Mouse (Mus musculus): ENCODE data around the gene Tmem59l.

The Tmem59l gene

DNA sequence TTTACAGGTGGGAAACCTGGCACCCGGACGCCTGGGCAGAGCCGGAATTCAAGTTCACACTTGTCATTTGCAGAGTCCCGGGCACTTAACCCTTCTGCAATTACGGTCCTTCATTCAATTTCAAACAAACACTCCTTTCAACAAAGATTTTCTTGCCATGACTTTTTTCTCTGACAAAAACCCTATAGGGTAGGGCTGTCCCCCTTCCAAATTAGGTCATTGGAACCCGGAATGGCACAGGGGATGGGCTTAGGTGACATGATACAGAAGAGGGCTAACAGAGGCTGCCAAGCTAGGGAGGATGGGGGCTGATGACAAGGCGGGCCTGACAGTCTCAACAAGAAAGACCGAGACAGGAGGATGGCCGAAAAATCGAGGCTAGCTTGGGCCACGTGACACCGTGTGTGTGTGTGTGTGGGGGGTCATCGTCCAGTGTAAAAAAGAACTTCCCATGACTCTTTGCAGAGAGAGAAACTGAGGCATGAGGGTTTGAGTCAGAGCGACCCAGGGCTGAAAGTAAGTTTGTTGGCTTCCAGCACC is 1.8 kb upstream of the Tmem59l start:
- DNase-seq (ENCODE audit: low spot score): no peak

DNA sequence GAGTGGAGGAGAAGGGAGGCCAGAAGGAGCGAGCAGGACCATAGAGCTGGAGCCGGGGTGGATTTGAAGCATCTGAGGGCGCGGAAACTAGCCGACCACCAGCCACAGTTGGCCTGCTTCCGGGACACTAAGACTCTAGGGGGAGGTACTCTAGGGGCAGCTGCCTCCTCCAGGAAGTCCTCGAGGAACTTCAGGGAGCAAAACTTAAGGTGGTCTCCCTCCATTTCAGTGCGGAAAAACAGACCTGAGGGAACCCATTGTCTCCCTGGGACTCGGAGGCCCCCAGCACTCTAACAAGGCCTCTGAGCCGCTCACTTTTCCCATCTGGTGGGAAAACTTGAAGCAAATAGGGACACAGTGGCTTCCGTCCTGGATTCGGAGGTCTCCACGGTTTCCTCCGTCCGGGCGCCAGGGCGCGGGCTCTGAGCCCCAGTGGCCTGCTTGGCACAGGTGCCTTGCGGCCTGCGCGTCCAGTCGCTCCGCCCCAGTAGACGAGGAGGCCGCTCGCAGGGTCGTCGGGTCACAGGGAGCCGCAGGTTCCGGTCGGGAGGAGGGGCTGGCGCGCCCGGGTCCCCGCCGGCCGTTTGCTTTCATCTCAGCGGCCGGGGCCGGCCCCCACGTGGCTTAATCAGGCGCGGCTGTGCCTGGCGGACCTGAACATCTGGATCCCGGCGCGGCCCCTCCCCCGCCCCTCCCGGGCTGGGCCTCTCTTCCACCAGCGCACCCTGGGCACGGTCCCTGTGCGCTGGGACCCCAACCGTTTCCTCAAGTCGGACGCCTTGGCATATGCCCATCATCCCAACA is 1.0 kb upstream of the Tmem59l start:
- peak; percentile 80 for DNase-seq (ENCODE audit: low spot score)

DNA sequence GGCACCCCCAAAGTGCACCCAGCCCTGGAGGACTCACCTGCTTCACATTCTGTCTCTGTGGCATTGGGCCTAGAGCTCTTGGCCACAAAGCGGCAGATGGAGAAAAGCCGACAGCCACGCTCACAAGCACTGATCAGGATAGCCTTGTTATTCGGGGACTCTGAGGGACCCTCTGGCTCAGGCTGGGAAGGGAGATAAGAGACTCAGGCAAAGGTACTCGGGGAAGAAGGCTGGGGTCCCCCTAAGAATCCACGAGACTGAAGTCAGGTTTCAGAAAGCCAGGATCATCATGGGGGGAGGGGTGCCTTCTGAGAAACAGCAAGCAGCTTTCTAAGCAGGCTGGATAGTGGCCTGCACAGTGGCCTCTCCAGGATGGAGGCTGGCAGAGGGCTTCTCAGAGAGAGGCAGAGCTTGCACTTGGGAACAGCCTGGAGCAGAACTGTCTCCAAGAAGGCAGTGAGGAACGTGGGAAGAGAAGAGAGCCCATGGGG is 922 bp downstream of the Tmem59l start:
- no peak for DNase-seq (ENCODE audit: low spot score)

DNA sequence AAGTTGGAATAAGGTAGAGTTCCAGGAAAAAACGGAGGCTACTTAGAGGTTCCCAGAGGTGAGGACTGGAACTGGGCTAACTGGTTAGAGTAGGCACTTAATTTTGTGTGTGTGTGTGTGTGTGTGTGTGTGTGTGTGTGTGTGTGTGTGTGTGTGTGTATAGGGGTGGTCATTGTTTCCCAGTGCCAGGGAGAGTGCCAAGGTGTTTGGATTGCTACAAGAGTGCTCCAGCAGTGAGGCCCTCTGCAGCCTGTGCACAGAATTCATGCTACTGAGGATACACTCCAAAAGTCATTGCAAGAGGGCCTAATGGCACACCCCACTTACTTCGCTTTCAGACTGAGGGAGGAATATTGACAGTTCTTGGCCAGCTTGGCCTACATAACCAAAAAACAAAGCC is 4.2 kb downstream of the Tmem59l start:
- DNase-seq (ENCODE audit: low spot score): no peak

DNA sequence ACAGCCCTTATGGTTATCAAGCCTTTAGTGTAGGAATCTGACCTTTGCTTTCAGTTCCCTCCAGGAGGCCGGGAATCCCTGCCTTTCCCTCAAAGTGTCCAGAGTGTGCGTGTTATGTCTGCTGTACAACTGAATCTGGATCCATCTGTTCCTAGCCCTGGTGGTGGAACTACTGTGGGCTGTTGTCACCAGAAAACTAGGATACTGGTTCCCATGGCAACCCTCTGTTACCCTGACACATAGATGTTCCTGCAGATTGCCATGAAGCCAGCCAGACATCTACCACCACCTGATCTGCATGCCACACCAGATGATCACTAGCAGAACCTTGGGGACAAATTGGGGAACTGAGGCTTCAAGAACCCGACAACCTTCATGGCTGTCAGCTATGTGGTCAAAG is 5.2 kb downstream of the Tmem59l start:
- DNase-seq (ENCODE audit: low spot score): no peak

DNA sequence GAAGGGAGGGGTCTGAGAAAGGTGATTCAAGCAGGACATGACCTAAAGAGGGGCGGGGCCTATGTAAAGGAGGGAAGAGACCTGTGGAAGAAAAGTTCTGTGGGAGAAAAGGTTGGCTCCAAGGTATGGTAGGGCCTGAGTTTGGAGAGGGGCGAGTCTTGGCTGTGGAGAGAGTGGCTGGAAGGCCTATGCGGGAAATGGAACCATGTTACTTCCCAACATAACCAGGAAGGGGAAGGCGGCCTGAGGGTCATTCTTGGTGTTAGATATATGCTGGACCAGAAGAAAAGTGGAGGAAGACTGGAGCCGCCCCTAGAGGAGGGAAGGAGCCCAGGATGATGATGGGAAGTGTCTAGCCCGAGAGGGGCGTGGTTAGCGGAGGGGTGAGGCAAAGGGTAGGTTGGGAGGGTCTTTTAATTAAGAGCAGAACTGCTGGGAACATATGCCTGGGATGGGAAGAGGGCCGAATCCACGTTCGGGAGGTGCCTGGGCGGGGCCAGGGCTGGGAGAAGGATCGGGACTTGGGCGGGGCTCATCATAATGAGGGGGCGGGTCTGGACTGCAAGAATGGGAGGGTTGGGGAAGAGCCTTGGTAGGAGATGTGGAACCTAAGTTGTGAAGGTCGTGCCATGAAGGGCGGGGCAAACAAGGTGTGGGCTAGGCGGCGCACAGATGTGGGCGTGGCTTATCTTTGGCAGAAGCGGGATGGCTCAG is 9.7 kb downstream of the Tmem59l start:
- DNase-seq (ENCODE audit: low spot score): peak; percentile 72

DNA sequence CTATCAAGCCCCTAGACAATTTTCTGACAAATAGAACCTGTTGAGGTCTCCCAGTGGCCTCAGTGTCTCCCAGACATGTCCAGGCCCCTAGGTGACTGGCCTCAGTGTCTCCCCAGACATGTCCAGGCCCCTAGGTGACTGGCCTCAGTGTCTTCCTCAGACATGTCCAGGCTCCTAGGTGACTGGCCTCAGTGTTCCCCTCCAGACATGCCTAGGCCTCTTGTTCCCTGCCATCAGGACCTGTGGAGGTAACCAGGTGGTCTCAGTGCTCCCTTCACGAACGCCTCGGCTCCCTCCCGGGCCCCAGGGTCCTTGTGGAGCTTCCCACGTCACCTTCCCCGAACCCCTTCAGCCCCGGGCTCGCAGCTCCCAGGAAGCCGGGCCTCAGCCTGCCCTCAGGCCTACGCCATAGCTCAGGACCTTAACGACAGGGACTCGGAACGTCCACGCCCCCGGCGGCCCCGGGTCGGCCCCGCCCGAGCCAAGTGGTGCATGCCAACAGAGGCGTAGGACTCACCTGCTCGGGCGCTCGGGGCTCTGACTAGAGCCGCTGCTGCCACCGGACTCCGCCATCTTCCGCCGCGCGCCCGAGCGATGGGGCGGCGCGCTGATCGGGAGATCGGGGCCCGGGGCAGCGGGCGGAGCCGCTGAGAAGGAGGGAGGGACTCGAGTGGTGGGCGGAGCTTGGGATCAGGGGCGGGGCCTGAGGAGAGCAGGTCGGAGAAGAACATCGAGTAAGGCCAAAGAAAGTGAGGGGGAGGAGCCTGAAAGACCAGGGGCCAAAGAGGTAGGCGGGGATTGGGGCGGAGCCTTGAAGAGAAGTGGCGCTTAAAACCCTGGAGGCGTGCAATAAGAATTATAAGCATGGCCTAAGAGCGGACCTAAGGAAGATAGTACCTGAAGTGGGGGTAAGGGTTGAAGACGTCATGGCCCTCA is 10.6 kb downstream of the Tmem59l start, which contains the start of gene Klhl26:
TSS of gene Klhl26 (minus strand) at position 636 of the 936 bp plus-strand sequence.
- peak; percentile 97 for DNase-seq (ENCODE audit: low spot score)

DNA sequence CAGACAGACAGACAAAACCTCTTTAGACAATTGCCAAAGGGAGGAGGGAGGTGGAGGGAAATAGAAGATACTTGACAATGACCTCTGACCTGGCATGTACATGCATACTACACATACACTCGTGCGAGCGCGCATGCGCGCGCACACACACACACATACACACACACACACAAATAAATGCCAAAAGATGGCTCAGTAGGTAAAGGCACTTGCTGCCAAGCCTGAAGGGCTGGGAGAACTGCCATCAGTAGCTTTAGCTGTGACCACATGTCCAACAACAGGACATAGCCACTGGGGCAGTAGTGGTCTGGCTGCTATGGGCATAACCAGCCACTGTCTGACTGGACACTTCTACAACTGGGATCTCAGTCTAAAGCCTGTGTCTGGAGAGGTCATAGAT is 15.3 kb downstream of the Tmem59l start:
- DNase-seq (ENCODE audit: low spot score): no peak

DNA sequence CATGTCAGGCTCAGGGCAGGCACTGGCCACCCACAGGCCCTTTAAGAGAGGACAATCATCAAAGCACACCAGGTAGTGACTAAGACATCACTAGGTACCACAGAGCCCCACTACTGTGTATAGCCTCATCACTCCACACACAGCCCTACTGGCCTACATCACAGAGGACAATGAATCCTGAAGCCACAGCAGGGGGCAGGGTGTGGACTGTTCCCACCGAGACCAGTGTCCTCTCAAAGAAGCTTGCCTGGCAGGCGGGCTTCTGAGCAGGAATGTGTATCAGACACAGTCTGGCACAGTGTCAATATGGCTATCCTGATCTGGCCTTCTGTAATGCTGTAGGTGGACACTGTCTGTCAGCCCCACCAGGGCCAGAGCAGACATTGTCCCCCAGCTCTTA is 17.2 kb downstream of the Tmem59l start:
- no peak for DNase-seq (ENCODE audit: low spot score)

DNA sequence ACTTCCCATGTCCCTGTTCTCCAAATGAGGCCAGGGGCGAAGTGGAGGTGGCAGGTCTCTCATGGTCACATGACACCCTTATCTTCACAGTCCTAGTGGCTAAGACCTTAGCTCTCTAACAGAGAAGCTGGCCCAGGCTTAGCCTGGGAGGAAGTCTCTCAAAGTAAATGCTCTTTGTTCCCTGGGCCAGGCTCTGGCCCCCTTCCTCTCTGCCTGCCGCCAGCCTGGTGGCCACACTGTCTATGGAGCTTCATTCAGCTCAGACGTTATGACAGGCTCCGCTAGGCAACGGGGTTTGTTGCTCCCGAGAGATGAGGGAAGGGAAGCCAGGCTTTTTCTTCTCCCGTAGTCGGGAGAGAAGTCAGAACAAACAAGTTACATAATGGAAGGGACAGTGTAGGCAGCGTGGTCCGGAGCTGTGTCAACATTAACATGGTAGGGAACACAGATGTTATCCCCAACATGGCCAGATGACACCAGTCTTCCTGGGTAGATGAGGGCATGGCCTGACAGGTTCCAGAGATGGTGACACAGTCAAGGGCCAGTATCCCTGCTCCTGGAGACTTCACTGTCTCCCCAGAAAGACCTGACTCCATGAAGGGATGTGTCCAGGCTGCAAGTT is 17.8 kb downstream of the Tmem59l start:
- DNase-seq (ENCODE audit: low spot score): no peak

DNA sequence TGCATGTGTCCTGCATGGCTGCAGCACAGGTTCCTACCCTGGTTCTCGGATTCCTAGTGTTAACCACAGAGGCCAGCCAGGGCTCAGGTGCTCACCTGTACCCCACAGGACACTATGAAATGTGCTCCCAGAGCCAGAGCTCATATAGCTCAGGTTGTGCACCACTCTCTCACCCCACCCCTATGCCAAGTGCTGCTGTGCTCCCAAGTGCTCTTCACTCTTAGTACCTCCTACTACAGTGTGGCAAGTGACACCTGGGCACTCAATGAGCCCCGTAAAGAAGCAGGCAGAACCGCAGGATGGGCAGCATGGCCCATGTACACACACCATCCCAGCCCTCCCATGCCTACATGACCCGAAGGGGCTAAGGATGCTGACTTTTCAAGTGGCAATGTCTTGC is 18.4 kb downstream of the Tmem59l start:
- DNase-seq (ENCODE audit: low spot score): no peak

DNA sequence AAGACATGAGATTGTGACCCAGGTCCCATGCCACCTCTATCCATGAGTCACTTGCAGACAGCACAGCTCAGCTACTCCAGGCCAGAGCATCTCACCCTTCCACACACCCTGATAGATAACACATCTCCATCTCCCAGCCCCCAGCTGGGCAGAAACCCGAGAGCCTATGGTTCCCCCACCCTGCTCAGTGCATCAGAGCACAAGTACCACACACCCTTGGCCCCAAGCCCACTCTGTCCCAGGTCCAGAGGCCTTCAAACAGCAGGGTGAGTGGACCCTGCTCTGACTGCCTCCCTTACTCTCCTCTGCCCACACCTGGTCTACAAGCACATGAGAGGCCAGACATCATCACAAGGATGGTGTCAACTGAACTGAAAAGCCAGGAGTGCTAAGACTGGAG is 19.3 kb downstream of the Tmem59l start:
- DNase-seq (ENCODE audit: low spot score): no peak

DNA sequence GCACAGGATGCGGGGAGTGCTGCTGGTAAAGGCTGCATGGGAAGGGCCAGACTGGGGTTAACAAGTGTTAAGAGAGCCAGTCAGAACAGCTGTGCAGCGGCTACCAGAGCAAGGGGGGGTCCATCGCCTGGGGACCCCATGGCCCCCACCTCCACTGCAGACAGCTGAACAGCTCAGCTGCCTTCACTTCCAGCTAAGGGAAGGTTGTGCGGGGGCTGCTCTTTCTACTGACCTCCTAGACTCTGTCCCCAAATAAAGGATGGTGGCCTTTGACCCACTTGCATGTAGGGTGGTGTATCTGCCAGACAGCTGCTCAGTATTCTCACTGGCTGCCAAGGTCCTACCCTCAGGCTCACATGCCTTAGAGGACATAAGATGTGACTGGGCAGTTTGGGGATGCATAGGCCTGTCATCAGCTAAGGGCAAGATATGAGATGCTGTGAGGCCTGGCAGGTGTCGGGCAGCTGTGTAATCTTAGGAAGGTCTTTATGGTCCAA is 19.9 kb downstream of the Tmem59l start:
- DNase-seq (ENCODE audit: low spot score): no peak

DNA sequence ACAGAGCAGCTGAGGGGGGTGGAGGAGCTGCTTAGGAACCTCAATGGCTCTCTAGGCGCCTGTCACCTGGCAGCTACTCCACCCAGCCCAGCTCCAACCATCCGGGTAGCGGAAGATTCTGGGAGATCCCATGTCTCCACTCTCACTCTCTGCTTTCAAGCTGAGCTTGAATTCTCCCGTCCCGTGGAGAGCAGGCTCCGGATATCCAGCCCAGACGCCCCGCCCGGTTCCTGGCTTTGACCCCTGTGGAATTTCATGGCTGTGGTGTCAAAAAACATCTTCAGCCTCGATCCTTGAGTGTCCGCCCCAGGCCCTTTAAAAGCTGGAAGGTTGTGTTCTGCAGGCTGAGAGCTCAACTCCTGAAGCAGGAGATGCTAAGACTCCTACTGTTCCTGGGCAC is 20.4 kb downstream of the Tmem59l start:
- no peak for DNase-seq (ENCODE audit: low spot score)

DNA sequence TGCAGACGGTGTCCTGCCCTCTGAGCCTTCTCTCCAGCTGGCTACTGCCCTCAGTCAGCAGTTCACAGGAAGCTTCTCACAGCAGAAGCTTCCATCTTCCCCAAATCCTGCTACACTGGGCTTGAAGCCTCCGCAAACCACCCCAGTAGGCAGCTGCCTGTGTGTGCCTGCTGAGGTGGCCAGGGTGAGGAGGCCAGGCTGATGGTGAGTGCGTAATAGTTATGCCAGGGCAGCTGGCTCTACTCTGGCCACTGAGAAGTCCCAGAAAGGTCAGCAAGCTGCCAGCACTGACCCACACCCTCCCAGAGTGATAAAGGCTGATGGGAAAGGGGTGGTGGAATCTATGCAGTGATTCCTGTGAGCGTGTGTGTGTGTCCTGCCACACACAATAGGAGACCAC is 20.9 kb downstream of the Tmem59l start:
- DNase-seq (ENCODE audit: low spot score): no peak

DNA sequence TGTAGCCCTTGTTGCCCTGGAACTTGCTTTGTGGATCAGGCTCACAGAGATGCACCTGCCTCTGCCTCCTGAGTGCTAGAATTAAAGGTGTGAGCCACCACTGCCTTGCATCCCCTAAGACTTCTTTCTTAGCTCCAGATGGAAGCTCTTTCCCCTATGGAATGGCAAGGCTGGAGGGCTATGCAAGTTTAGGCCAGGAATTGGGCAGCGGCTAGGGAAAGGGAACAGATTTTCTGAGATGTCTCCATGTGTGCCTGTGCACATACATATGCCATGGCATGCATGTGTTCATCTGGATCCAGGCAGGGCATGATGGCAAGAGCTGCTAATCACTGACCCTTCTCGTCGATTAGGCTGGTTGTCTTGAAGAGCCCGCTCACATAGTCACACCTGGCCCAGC is 21.5 kb downstream of the Tmem59l start:
- no peak for DNase-seq (ENCODE audit: low spot score)

DNA sequence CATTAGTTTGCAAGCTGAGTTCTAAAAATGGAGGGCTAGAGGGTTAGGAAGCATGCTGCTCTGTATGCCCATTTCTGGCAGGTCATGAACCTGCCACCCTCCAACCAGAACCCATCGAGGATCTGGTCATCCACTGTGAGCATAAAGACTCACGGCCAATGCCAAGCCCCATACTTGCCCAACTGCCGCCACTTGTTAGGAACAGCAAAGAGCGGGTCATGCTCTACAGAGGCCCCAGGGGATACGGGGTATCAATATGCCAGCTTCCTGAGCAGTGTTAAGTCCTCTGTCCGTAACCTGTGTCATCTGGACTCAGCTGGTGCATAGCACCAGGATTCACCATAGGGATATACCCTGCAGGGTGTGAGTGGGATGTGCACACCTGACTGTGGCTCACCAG is 23.0 kb downstream of the Tmem59l start:
- DNase-seq (ENCODE audit: low spot score): no peak

DNA sequence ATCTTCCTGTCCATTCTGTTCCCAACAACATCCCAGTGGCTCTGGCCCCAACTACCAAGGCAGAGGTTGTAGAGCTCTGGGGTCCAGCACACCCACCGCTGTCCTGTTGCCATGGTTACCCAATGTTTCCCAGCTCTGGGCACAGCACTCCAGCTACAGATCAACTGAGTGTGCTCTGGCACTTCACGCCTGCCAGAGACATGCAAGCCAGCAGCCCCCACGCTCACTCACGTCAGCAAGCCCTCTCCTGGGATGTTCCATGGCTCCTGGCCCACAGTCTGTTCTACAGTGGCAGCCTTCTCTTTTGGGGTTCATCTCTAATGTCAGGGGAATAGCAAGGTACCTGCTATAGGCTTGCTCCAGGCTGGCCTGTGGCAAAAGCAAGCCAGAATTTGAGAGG is 23.9 kb downstream of the Tmem59l start:
- no peak for DNase-seq (ENCODE audit: low spot score)

DNA sequence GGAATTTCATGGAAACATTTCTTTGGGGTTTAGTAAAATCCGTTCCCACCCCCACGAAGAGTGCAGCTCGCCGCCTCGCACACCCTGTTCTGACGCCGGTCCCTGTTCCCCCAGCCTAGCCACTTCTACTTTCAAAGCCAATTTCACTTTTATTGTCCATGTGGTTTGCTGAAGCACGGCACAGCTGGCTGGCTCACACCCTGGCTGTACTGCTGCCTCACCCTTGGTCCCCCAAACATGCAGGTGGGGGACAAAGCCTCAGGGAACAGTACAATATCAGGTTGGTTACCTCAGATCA is 24.7 kb downstream of the Tmem59l start:
- DNase-seq (ENCODE audit: low spot score): no peak

DNA sequence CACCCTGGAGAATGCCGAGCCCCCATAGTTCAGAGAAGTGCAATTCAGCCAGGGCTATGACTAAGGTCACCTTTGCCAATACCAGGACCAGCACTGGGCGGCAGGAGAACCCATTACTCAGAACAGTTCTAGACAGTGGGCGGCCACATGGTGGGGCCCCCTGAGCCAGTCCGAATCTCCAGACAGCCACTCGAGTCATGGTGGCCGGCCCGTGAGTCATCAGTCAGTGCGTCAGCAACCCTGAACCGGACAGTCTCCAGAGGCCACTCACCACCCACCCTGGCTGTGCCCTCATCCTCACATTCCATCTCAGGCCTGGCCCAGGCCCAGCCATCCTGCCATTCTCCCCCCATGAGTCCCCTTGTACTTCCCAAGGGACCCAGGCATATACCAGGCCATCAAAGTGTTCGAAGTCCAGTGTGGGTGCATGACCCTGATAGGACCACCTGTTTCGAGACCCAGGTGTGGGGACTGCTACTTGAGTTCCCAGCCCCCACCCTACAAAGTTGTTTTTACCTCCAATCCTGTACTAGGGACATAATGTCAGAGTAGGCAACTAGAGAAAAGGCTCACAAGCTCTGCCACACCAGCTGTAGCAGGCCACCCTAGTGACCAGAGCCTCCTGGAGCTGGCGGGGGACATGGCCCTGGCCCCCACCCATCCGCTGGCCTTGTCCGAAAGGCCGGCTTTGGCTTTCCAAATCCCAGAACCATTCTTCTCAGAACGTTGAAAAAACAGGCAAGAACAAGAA is 25.2 kb downstream of the Tmem59l start:
- DNase-seq (ENCODE audit: low spot score): no peak

DNA sequence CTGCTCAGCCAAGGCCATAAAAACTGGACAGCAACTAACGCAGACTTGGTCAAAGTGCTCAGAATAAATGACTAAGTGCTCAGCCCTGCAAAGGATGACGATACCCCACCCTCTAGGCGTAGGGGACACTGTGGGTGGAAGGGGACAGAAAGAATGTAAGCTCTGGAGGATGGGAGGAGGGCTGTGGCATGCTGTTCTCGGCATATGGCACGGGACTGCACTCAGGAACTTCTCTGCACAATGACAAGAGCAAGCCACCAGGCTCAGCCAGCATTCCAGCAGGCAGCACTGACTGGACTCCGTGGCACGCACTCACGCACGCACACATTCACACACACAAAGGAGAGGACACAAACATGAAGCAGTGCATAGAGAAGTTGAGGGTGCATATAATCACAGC is 26.6 kb downstream of the Tmem59l start:
- DNase-seq (ENCODE audit: low spot score): no peak

Measured in testis, postnatal 14 days (tissue).